Mouse (Mus musculus) left cerebral cortex, postnatal 25 days (tissue): ENCODE measurements around the gene Tmem102. TPM values are rescaled to one million over a fixed set of nuclear protein-coding genes. Genes with fewer than 3 reads are reported as not detected.

Experiments used
- DNase-seq, 2 experiments: peaks; one replicate each; pipeline ENCODE4 v3.0.0; 2022; ENCODE audit warnings: low spot score in 2 of 2, mixed read lengths in 1 of 2
- intact Hi-C: fragments of 180-260 bp; cut with DNase I; formaldehyde crosslinking; loops from one replicate; pipeline ENCODE4 v1.15.1; 2025
- total RNA-seq, 2 experiments: library from RNA; stranded (reverse); gene quantifications; 2 replicates each; pipeline ENCODE4 v1.2.3; 2021

Tmem102 gene
- total RNA-seq, result not detected

- no peak for DNase-seq
- intact Hi-C loops, result loop anchor here (5.0 kb wide), 1 partner anchor 72 kb away; the partner anchor contains the start of gene Tmem95
Measured at GRCm38 (mm10) chr11:69804972-69805909, at the start of gene Tmem102. Gene Tmem102, minus strand, starts transcription at chr11:69805624.

- no peak for DNase-seq
- intact Hi-C loops, result no loop called here
Measured at GRCm38 (mm10) chr11:69854680-69855079, 49.3 kb upstream of the Tmem102 start.

- intact Hi-C loops, result no loop called here
- no peak for DNase-seq
Measured at GRCm38 (mm10) chr11:69853994-69854393, 48.6 kb upstream of the Tmem102 start.

- DNase-seq, result no peak
- intact Hi-C loops, result no loop called here
Measured at GRCm38 (mm10) chr11:69850754-69851153, 45.3 kb upstream of the Tmem102 start.

GRCm38 (mm10) chr11:69849884-69850283, 44.5 kb upstream of the Tmem102 start:
- DNase-seq, result no peak
- intact Hi-C loops, result no loop called here

- intact Hi-C loops, result no loop called here
- no peak for DNase-seq
Measured at GRCm38 (mm10) chr11:69849128-69849527, 43.7 kb upstream of the Tmem102 start.

GRCm38 (mm10) chr11:69848021-69848420, 42.6 kb upstream of the Tmem102 start:
- no peak for DNase-seq
- intact Hi-C loops, result no loop called here

- intact Hi-C loops, result loop anchor here (1.0 kb wide), 1 partner anchor 9 kb away; the partner anchor contains the start of gene Tmem256
Measured at GRCm38 (mm10) chr11:69846738-69847688, 41.6 kb upstream of the Tmem102 start.

GRCm38 (mm10) chr11:69846198-69846680, 40.8 kb upstream of the Tmem102 start, which contains the start of gene Plscr3:
Gene Plscr3, plus strand, starts transcription at chr11:69846376.
- intact Hi-C loops, result loop anchor here (1.0 kb wide), 1 partner anchor 8 kb away; the partner anchor contains the start of gene Tmem256
- peak; percentile 87 to 88 for DNase-seq

More at GRCm38 (mm10) chr11:69846738-69847688, 41.6 kb upstream of the Tmem102 start:
- DNase-seq, result no peak

GRCm38 (mm10) chr11:69838714-69839104, 33.3 kb upstream of the Tmem102 start:
- DNase-seq, result no peak
- intact Hi-C loops, result loop anchor here (1.0 kb wide), 1 partner anchor 8 kb away; the partner anchor contains the start of gene Plscr3

- peak; percentile 96 to 99 for DNase-seq
- intact Hi-C loops, result loop anchor here (1.0 to 2.0 kb wide), 4 partner anchors 8 to 79 kb away; partner anchors contain the start of genes Plscr3 and Polr2a
Measured at GRCm38 (mm10) chr11:69837952-69838713, 32.7 kb upstream of the Tmem102 start, which contains the start of gene Tmem256. Gene Tmem256, plus strand, starts transcription at chr11:69838514.

GRCm38 (mm10) chr11:69837604-69837951, 32.2 kb upstream of the Tmem102 start, which contains the start of gene Nlgn2:
Gene Nlgn2, minus strand, starts transcription at chr11:69837784.
- intact Hi-C loops, result loop anchor here (2.0 kb wide), 3 partner anchors 35 to 79 kb away; partner anchors contain the start of gene Polr2a
- no peak for DNase-seq

- peak; percentile 42 to 43 for DNase-seq
- intact Hi-C loops, result loop anchor here (2.0 kb wide), 3 partner anchors 34 to 78 kb away; partner anchors contain the start of gene Polr2a
Measured at GRCm38 (mm10) chr11:69836703-69837576, 31.5 kb upstream of the Tmem102 start.

- intact Hi-C loops, result loop anchor here (2.0 kb wide), 3 partner anchors 33 to 77 kb away; partner anchors contain the start of gene Polr2a
- DNase-seq, result no peak
Measured at GRCm38 (mm10) chr11:69835966-69836335, 30.5 kb upstream of the Tmem102 start.

- DNase-seq, result no peak
- intact Hi-C loops, result no loop called here
Measured at GRCm38 (mm10) chr11:69835326-69835965, 30.0 kb upstream of the Tmem102 start.

- peak in 1 of 2 experiments; percentile 39 for DNase-seq
- intact Hi-C loops, result no loop called here
Measured at GRCm38 (mm10) chr11:69834001-69834549, 28.7 kb upstream of the Tmem102 start.

GRCm38 (mm10) chr11:69833554-69833953, 28.1 kb upstream of the Tmem102 start:
- no peak for DNase-seq
- intact Hi-C loops, result loop anchor here (2.0 kb wide), 1 partner anchor 151 kb away; the partner anchor contains the start of gene Senp3
